Mouse (Mus musculus) megakaryocyte, embryonic 14.5 days (primary cell): ENCODE results near the gene Trnt1.

Experiments
- FLI1 ChIP-seq: IDR thresholded peaks from 2 replicates; pipeline ENCODE4 v1.6.1; 2012; ENCODE audit warnings: low read length, inconsistent platforms, mixed read lengths
- GATA1 ChIP-seq: IDR thresholded peaks from 3 replicates; pipeline ENCODE4 v1.6.1; 2012; ENCODE audit warnings: mixed read lengths, low read length, inconsistent platforms, borderline replicate concordance

GRCm38 (mm10) chr6:106769290-106769866 lies 458 bp downstream of the Trnt1 start:
- TF ChIP-seq GATA1 = no peak
- TF ChIP-seq FLI1 = no peak
